Mouse (Mus musculus) forebrain, embryonic 15.5 days (tissue): ENCODE measurements at regions not wholly inside any gene's neighbourhood (a gene's known extent, or its start where the extent isn't known, plus 50 kb on each side); places are given as distances from the start of the nearest gene placed in this dataset.

Experiments used
- ATAC-seq: fragments of 200-750 bp; cut with Nextera tagmentation; replicated peaks from 2 replicates; pipeline ENCODE4 v1.8.0; 2017; ENCODE audit warnings: mild to moderate bottlenecking, moderate TSS enrichment, moderate library complexity
- H3K27ac ChIP-seq: fragments of 300-500 bp; sonication (generic); replicated peaks from 2 replicates; pipeline ENCODE4 v1.5.1; 2015; ENCODE audit warnings: mild to moderate bottlenecking, inconsistent platforms
- H3K27me3 ChIP-seq: fragments of 300-500 bp; sonication (generic); 2 replicates; pipeline ENCODE4 v1.6.1; 2015; ENCODE audit warnings: inconsistent platforms
- H3K36me3 ChIP-seq: fragments of 300-500 bp; sonication (generic); 2 replicates; pipeline ENCODE4 v1.6.1; 2015; ENCODE audit warnings: mild to moderate bottlenecking, inconsistent platforms
- H3K4me1 ChIP-seq: fragments of 300-500 bp; sonication (generic); 2 replicates; pipeline ENCODE4 v1.6.1; 2015; ENCODE audit warnings: inconsistent platforms
- H3K4me2 ChIP-seq: fragments of 300-500 bp; sonication (generic); replicated peaks from 2 replicates; pipeline ENCODE4 v1.6.1; 2015; ENCODE audit warnings: mild to moderate bottlenecking, inconsistent platforms
- H3K4me3 ChIP-seq: fragments of 300-500 bp; sonication (generic); 2 replicates; pipeline ENCODE4 v1.5.1; 2015; ENCODE audit warnings: mild to moderate bottlenecking, inconsistent platforms
- H3K9ac ChIP-seq: fragments of 300-500 bp; sonication (generic); replicated peaks from 2 replicates; pipeline ENCODE4 v1.6.1; 2015; ENCODE audit warnings: mild to moderate bottlenecking, inconsistent platforms
- H3K9me3 ChIP-seq: fragments of 300-500 bp; sonication (generic); 2 replicates; pipeline ENCODE4 v1.6.1; 2016; ENCODE audit warnings: inconsistent platforms
- WGBS: fragments of 180-500 bp; shearing (Covaris S2); methylation state at CpG from one replicate; pipeline ENCODE4 v1.1.7; 2015; ENCODE audit warnings: mixed read lengths; 5-methylcytosine and 5-hydroxymethylcytosine counted together

DNA sequence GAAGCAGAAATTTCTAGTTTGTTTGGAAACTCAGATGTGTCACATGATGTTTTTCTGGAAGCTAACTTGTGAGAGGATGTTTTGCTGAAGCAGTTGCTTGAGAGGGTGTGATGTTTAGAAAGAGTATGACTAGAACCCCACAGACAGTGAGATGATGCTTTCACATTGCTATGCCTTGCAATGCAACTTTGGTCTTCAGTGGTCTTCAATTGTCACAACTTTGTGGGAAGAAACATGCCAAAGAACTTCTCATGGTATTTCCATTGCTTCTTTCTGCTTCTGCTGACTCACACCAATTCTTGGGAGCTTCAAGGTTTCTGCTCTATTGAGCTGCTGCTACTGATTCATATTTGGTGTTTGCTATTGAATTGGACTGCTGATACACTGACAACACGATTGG lies 365.3 kb upstream of the Tmem229a start:
- no peaks in the 10 kb centered on the region for H3K4me1 ChIP-seq
- ATAC-seq: no peak
- no peak overlapping the region for H3K4me2 ChIP-seq
- WGBS: 57% methylated on average over 1 of the region's 1 CpGs
- no peak overlapping the region for H3K27ac ChIP-seq
- no peak overlapping the region for H3K4me3 ChIP-seq
- no peaks in the 10 kb centered on the region for H3K9me3 ChIP-seq
- no peaks in the 10 kb centered on the region for H3K27me3 ChIP-seq
- H3K36me3 ChIP-seq: no peaks in the 10 kb centered on the region
- H3K9ac ChIP-seq: no peak overlapping the region

DNA sequence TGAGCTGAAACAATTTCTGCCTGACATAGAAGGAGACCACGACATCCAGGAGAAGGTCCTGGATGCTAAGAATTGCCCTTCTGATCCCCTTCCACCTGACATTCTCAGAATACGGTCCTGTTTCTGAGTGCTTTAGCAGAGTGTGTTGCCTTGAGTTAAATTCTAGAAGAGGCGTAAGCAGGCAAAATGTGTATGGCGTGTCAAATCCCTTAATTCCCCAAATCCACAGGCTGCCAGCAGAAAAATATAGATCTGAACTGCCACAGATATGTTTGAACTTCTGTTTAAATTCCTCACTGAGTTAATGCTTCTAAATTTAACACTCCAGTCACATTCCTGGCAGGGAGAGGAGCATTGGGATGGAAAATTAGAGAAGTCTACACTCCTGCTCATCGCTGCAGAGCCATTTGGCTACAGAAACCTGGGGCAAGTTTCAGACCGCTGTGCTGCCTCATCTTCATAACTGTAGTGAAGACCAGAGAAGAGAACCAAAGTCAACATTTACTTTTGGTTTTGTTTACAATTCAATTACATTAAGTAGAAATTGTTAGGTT lies 364.3 kb upstream of the Tmem229a start:
- no peak overlapping the region for H3K4me2 ChIP-seq
- H3K4me3 ChIP-seq: no peak overlapping the region
- 90% methylated on average over 6 of the region's 6 CpGs for WGBS
- no peaks in the 10 kb centered on the region for H3K36me3 ChIP-seq
- no peak overlapping the region for H3K27ac ChIP-seq
- no peak overlapping the region for H3K9ac ChIP-seq
- no peaks in the 10 kb centered on the region for H3K27me3 ChIP-seq
- no peak for ATAC-seq
- no peaks in the 10 kb centered on the region for H3K4me1 ChIP-seq
- H3K9me3 ChIP-seq: no peaks in the 10 kb centered on the region

DNA sequence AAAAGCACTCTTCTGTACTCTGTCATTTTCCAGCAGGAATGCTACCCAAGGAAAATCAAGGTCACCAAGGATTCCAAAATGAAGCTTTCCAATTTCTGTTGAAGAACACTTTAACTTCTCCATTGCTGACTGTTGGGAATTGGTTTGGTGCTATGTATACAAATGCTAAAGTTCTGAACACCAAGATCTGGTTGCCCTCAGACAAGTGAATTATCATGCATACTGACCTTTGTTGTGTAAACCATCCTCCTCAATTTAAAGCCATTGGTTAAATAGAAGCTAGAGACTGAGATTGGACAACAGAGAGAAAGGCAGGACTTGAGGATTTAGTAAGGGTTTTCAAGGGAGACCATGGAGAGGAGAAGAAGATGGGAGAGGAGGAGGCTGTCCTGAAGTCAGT lies 351.4 kb upstream of the Tmem229a start:
- Histone ChIP-seq H3K4me3 (no peak overlapping the region), H3K9ac (no peak overlapping the region), H3K4me2 (no peak overlapping the region), H3K27me3 (no peaks in the 10 kb centered on the region), H3K4me1 (no peaks in the 10 kb centered on the region), H3K36me3 (no peaks in the 10 kb centered on the region), H3K9me3 (no peaks in the 10 kb centered on the region), H3K27ac (no peak overlapping the region)
- no peak for ATAC-seq

DNA sequence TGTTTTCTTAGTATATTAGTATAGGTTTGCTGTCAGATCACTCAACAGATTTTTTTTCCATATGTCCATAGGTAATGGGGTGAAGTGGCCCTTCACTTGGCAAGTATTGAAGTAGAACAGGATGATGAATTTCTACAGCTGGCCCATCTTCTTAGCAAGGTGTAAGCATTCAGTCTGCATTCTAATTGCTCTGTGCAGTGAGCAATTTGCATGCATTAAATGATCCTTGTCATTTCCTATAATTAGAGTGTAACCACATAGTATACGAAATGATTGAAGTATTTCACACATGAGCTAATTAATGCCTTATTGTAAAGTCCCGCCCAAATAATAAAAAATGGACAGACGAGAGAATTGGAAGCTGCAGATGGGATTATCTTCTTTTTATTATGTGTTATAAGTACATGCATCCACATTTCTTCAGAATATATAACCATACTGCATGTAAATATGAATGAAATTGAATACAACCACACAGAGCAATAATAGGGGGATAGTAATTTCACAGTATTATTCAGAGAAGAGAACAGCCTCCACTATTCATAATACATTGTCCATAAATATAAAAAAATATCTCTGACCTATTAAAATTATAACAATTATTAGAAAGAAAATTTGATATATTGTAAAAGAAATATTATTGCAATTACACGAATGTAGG lies 348.9 kb upstream of the Tmem229a start:
- no peaks in the 10 kb centered on the region for H3K36me3 ChIP-seq
- H3K9ac ChIP-seq: no peak overlapping the region
- 0 out of 2 replicates have a peak overlapping the region, but pooled peaks have one; percentile 11 for H3K27ac ChIP-seq
- H3K4me2 ChIP-seq: no peak overlapping the region
- no peaks in the 10 kb centered on the region for H3K4me1 ChIP-seq
- no peaks in the 10 kb centered on the region for H3K9me3 ChIP-seq
- WGBS: 45% methylated on average over 4 of the region's 4 CpGs
- ATAC-seq: peak; percentile 84
- no peaks in the 10 kb centered on the region for H3K27me3 ChIP-seq
- H3K4me3 ChIP-seq: no peak overlapping the region

DNA sequence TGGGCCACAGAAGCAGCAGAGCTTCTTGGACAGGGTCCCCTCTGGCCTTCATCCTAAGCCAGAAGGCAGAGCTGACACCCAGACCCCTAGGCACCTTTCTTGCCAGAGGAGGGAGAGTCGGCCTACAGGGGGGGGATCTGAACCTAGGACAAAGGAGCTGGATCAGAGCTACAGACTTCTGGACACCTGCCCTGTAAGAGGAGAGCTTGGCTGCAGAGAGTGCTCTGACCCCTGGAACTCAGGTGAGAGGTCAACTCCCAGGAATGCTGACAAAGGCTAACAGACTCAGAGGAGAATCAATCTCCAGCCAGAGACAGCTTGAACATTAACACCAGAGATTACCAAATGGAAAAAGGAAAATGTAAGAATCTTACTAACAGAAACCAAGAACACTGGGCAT lies 335.5 kb upstream of the Tmem229a start:
- Histone ChIP-seq H3K9me3 (no peaks in the 10 kb centered on the region), H3K4me1 (no peaks in the 10 kb centered on the region), H3K4me2 (no peak overlapping the region), H3K36me3 (no peaks in the 10 kb centered on the region), H3K27me3 (no peaks in the 10 kb centered on the region), H3K9ac (no peak overlapping the region), H3K4me3 (no peak overlapping the region), H3K27ac (no peak overlapping the region)
- 67% methylated on average over 1 of the region's 1 CpGs for WGBS
- no peak for ATAC-seq

DNA sequence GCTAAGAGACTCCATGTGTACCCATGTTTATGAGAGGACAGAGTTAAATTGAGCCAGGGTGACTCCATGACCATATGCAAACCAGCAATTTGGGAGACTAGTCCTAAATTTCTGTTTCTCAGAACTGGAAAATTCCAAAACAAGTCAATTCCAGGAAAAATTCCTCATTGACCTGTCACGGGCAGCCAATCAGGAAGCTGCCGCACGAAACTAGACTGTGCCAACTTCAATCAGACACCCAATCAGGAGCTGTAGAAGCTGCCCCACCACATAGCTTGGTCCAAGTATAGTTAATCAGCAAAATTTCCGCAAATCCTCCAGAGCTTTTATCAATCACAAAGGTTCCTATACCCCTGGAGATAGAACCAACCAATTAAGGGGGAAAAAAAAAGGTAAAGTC lies 331.5 kb upstream of the Tmem229a start:
- Histone ChIP-seq H3K9me3 (no peaks in the 10 kb centered on the region), H3K36me3 (no peaks in the 10 kb centered on the region)

DNA sequence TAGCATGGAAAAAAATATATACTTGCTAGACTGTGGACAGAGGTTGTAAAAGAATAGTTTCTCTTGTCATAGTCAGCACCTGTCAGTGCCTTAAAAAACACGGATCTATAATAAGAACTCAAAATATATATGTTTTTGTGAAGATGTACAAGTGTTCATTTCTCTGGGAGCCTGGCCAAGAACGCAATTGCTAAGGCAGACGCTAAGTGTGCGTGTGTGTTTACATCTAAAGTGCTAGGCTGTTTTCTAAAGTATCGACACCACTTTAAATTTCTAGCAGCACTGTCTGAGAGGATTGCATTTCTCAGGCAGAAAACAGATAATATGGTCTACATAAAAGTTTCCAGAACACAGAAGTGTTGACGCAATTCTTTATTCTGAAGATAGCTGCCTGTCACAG lies 330.2 kb upstream of the Tmem229a start:
- Histone ChIP-seq H3K9ac (no peak overlapping the region), H3K4me3 (no peak overlapping the region), H3K4me2 (no peak overlapping the region), H3K27ac (no peak overlapping the region), H3K4me1 (no peaks in the 10 kb centered on the region), H3K36me3 (no peaks in the 10 kb centered on the region), H3K9me3 (no peaks in the 10 kb centered on the region), H3K27me3 (no peaks in the 10 kb centered on the region)
- peak; percentile 41; the same call in 1 of the 2 replicates for ATAC-seq
- 68% methylated on average over 6 of the region's 6 CpGs for WGBS

More for the DNA sequence above, 331.5 kb upstream of the Tmem229a start:
- Histone ChIP-seq H3K4me1 (no peaks in the 10 kb centered on the region), H3K4me3 (no peak overlapping the region), H3K27ac (no peak overlapping the region), H3K4me2 (no peak overlapping the region), H3K27me3 (no peaks in the 10 kb centered on the region), H3K9ac (no peak overlapping the region)
- ATAC-seq: no peak
- WGBS: 89% methylated on average over 4 of the region's 4 CpGs

DNA sequence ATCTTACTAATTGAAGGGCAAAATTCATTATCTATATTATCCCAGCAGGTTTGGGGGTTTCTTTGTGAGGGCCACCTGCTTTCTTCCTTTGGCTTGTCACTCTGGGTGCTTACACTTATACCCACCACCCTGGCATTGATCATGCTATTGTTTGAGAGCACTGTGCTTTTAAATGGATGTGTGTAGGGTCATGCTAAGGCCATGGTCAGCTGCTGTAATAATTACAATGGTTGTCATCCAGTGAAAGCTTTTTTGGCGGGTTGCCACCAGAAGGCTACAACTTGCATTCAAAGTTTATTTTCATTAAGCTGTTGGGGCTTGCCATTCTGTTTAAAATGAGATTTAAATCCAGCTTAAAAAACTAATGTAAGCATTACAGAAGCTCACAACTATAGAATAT lies 322.4 kb upstream of the Tmem229a start:
- Histone ChIP-seq H3K9ac (no peak overlapping the region), H3K27me3 (no peaks in the 10 kb centered on the region), H3K4me1 (peaks cover 10% of the 10 kb centered on the region), H3K27ac (no peak overlapping the region), H3K36me3 (no peaks in the 10 kb centered on the region), H3K9me3 (no peaks in the 10 kb centered on the region), H3K4me2 (no peak overlapping the region), H3K4me3 (no peak overlapping the region)
- ATAC-seq: peak; percentile 92
- 6% methylated on average over 1 of the region's 1 CpGs for WGBS

DNA sequence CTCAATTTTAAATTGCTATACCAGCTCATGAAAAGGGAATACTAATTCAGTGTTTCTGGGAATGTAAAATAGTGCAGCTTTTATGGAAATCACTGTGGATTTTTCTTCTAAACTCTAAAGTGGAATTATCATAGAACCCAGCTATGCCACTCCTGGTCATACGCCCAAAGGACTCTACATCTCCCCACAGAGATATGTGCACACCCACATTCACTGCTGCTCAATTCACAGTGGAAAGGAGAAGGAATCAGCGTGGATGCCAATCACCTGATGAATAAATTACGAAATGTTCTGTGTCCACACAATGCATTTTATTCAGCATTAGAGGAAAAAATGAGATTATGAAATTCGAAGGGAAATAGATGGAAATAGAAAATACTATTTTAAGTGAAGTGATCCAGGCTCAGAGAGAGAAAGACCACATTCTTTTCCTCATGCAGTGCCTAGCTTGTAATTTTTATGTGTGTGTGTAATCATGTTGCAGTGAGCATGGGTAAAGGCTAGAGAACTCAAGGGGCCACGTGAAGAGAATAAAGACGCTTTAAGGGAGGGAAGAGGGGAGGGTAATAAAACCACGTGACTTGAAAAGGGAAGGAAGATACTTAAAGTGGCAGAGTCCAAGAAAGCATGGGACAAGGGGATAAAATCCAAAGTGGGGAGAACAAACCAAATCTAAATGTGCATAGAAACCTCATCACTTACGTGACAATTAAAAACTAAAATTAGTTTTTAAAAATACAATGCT lies 321.8 kb upstream of the Tmem229a start:
- no peak overlapping the region for H3K27ac ChIP-seq
- peaks cover 10% of the 10 kb centered on the region for H3K4me1 ChIP-seq
- 18% methylated on average over 8 of the region's 8 CpGs for WGBS
- H3K9ac ChIP-seq: no peak overlapping the region
- H3K9me3 ChIP-seq: no peaks in the 10 kb centered on the region
- no peak overlapping the region for H3K4me3 ChIP-seq
- peak overlapping the region; percentile 17; the same call in 1 of the 2 replicates for H3K4me2 ChIP-seq
- peak; percentile 78 for ATAC-seq
- no peaks in the 10 kb centered on the region for H3K36me3 ChIP-seq
- no peaks in the 10 kb centered on the region for H3K27me3 ChIP-seq

DNA sequence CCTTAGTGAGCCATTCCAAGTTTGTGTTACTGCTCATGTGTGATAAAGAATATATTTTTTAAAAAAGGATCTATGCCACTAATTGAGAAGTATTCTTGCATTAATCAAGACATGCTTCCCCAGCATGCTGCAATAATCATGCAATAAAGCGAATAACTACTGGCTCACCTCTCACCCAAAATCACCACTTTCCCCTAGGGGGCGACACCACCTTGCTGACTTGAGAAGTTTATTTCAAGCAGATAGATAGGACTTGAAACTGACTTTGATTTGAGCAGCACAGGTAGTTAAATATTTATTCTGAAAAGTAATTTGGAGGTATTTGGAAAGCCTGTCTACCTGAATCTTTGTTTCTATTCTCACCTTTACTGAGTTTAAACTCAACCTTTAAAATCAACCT lies 320.1 kb upstream of the Tmem229a start:
- Histone ChIP-seq H3K4me1 (peaks cover 10% of the 10 kb centered on the region), H3K27me3 (no peaks in the 10 kb centered on the region), H3K9ac (no peak overlapping the region), H3K4me3 (no peak overlapping the region), H3K4me2 (no peak overlapping the region), H3K36me3 (no peaks in the 10 kb centered on the region), H3K9me3 (no peaks in the 10 kb centered on the region), H3K27ac (no peak overlapping the region)
- ATAC-seq: no peak
- WGBS: 46% methylated on average over 2 of the region's 2 CpGs

DNA sequence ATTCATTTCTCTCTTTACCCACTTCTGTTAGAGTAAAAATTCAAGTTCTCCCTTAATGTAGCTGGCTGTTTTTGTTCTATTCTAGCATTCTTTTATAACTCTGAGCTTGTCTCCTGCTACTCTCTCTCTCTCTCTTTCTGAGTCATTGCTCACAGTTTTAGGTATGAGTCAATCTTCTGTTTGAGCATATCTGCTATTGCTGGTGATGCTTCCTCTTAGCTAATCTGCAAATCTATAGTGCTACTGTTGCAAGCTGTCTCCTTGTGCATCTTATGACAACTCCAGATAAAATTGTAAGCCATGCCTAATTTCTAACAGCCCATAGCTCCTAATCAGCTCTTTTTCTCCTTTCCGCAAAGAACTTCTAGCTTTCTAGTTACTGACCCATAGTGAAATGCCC lies 304.5 kb upstream of the Tmem229a start:
- Histone ChIP-seq H3K9ac (no peak overlapping the region), H3K4me3 (no peak overlapping the region), H3K36me3 (no peaks in the 10 kb centered on the region), H3K27me3 (no peaks in the 10 kb centered on the region), H3K4me2 (no peak overlapping the region), H3K9me3 (no peaks in the 10 kb centered on the region), H3K4me1 (no peaks in the 10 kb centered on the region), H3K27ac (no peak overlapping the region)
- ATAC-seq: no peak
- 89% methylated on average over 1 of the region's 1 CpGs for WGBS

DNA sequence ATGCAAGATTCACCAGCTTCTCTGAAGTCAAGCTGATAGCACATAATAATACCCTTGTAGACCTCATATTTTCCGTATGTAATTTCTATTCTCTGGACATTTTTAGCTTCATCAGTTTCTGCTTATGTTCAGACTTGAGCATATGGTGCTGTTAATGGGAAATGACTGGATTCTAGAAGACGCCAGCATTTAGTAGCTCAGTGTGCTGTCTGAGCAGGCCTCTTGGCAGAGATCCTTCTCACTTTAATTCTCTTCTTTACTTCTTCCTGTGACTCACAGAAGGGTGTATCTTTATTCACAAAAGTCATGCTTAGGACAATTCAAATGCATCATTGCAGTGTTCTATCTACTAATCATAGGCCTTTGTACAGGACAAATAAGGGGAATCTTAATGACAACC lies 299.7 kb upstream of the Tmem229a start:
- H3K27ac ChIP-seq: 0 out of 2 replicates have a peak overlapping the region, but pooled peaks have one; percentile 42
- ATAC-seq: peak; percentile 68; the same call in 1 of the 2 replicates
- no peaks in the 10 kb centered on the region for H3K36me3 ChIP-seq
- H3K4me3 ChIP-seq: no peak overlapping the region
- no peak overlapping the region for H3K4me2 ChIP-seq
- no peaks in the 10 kb centered on the region for H3K9me3 ChIP-seq
- WGBS: 55% methylated on average over 2 of the region's 2 CpGs
- H3K27me3 ChIP-seq: no peaks in the 10 kb centered on the region
- H3K4me1 ChIP-seq: no peaks in the 10 kb centered on the region
- H3K9ac ChIP-seq: no peak overlapping the region
